Mouse (Mus musculus): ENCODE data around the gene Serpina16.
"Not testable (repeated sequence)": the region's sequence is repeated elsewhere in the genome, so short reads cannot be mapped to it uniquely, and the experiment has no call there.

Gene Serpina16

DNA sequence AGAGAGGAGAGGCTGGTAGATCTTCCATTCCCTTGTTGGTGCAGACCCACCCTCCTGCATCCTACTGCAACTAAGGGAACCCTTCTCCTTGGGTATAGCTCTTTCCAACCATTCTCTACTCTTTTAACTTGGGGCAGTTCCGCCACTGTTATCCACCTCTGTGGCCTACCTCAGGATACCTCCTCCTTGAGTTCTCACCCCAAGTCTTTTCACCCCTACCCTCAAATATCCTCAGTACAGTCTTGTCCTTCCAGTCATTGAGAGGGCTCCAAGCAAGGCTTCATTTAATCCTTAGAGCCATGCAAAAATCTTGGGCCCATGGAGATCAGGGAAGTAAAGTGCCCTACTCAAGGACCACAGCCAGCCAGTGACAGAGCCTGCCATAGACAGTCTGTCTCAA is at the start of gene Serpina16:
Gene Serpina16, minus strand, starts transcription at position 101 of the 400 bp plus-strand sequence.
- no peak for DNase-seq (ENCODE audit: low read depth, low spot score)

DNA sequence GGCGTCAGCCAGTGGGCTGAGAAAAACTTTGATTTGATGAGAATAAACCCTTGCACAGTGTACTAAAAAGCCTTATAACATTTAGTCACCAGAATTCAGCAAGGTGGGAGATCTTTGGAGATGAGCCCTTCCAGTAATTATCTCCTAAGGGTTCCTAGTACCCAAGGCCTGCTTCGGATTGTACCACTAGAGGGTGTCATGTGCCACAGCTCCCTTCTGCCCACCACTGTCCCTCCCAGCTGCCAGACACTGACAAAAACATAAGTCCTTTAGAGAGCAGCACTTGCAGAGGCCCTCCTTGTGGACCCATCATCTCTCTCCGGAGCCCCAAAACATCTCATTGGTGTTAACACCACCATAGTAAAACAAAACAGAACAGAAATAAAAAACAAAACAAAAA is 35.6 kb upstream of the Serpina16 start:
- DNase-seq (ENCODE audit: low read depth, low spot score): no peak

DNA sequence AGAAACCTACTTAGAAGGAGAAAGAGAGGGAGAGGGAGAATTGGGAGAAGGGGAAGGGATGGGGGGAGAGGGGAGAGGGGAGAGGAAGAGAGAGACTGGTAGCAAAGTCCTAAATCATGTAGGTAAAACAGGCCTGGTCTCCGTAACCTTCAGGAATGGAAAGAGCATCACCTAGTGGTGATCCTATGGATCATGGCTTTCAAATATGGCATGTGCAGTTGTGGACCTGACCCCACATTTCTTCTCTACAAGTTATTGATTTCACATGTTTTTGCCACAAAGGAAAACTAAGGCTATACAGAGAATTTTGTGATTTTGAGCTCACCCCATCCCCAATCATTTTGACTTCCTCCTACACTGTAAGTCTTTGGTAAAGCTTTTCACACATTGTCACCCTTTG is 34.5 kb upstream of the Serpina16 start:
- DNase-seq (ENCODE audit: low read depth, low spot score): no peak

DNA sequence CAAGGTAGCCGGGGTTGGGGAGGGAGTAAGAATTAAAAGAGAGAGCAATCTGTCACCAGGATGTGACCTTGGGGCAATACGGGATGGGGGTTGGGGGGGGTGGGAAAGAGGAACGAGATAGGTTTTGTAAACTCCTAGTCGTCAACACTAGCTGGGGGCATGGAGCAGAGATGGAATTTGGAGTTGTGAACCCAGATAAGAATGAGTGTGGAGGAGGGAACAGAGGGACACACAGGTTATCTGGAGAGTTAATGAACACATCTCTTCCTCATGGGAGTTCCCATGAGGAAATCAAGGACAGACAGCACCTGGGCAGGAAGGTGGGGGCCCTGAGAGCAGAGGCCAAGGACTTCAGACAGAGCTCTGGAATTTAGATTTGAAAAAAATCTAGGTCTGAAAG is 30.2 kb upstream of the Serpina16 start:
- no peak for DNase-seq (ENCODE audit: low read depth, low spot score)

DNA sequence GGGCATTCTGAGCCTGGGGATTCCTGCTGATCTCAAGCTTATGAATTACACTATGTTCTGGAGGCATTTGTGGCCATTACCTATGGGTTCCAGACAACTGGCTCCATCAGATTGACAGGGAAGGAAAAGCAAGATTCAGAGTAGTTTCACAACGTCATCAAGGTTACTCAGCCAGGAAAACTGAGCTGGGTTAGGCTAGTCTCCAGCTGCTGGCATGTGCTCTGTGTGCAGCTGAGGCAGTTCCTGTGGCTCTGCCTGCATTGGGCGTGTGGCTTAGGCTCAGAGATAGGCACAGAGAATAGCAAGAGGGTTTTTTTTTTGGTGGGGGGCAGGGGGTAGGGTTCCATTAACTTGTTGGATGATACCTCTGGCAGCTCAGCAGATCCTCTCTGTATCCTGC is 29.6 kb upstream of the Serpina16 start:
- DNase-seq (ENCODE audit: low read depth, low spot score): no peak

DNA sequence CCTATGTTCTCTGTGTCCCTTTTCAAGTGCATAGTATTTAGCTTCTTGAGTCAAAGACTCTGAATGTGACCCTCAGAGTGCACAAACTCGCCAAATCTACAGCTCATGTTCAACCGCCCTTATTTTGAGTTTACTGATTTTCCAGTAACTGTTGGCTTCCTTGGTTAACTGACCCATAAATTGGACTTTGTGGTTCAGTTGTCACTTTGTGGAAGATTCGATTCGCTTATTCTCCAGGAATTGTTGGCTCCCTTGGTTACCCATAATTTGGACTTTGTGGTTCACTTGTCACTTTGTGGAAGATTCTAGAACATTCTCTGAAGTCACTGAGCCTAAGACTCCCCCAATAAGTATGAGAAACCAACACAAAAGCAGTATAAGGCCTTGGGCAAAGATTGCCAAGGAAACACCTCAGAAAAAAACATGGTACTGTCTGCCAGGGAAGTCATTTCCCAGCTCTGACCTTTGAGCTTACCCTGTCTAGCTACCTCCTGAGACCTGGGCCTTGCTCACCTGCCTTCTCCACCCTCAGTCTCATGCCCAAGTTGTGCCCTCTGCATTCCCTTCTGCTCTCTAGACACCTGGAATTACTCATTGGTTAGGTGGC is 24.3 kb upstream of the Serpina16 start:
- no peak for DNase-seq (ENCODE audit: low read depth, low spot score)

DNA sequence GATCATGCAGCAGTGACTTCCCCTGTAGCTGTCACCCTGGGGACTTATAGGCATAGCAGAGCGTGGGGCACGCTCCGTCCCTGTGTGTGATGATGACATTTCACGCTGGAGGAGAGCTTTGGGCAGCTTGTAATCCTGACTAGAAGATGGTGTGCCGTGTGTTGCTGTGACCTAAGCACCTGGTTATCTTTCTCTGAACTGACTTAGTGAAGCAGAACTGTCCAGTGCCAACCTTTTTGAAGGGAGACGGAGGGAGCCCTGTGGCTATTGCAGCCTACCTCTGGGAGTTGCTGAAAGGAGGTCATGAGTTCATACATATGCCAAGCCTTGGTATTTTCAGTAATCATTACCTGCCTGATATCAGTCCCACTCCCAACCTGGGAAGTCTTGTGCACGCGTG is 19.5 kb upstream of the Serpina16 start, which contains the start of gene Serpina1f:
Gene Serpina1f, minus strand, starts transcription at position 101 of the 400 bp plus-strand sequence.
- DNase-seq (ENCODE audit: low read depth, low spot score): no peak

DNA sequence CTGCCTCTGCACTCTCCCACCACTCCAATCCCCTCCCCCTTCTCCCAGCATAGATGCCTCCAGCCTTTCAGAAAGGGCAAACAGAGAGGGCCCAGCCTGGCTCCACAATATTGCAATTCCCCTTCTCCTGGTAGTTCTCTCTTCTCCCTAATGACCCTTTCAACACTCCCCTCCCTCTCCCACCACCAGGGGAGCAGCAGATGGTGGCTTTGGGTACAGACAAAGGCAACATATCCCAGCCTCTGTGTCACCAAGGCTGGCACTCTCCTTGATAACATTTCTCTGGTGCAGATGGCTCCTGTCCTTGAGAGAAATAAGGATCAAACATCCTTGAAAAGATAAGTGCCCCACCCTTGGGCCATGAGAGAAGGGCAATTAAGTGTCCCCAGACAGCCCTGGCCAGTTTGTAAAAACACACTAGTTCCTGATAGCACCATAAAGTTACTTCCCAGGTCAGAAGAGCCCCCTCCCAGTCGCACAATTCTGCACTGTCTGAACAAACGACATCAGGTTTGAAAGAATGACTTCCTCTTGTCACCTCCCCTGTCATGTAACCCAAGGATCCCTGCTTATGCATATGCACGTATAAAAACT is 12.4 kb upstream of the Serpina16 start:
- no peak for DNase-seq (ENCODE audit: low read depth, low spot score)

DNA sequence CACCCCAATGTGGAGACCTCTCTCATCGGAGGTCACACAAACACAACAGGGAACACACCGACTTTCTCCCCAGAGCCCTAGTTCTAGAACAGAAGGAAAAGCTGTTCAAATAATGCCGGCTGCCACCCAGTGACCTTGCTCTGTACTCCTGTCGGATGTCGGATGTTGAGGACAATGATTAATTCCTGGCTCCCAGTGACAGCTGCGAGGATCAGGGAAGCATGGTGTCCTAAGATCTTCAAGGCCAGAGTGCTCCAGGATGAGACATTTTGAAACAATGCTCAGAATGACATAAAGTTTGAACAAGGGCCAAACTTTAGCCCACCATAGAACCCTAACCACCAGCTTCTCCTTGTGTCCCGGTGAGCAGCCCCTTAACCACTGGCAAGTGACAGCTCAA is 11.1 kb upstream of the Serpina16 start:
- DNase-seq (ENCODE audit: low read depth, low spot score): no peak

DNA sequence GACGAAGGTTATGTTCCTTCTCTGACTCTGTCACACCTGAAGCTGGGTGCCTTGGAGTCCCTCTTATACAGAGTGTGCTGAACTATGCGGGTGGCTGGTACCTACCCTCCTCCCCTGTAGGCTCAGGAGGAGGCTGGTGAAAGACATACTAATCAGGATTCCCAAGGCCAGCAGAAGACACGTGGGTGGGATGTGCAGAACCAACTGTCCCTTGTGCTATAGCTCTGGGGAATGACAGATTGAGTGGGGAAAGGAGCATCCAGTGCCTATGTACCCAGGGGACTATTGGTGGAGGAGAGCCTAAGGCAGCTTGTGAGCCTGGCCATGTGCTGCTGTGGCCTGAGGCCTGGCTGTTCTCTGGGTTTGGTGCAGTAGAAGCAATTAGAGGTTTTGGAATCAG is 10.1 kb upstream of the Serpina16 start:
- no peak for DNase-seq (ENCODE audit: low read depth, low spot score)

DNA sequence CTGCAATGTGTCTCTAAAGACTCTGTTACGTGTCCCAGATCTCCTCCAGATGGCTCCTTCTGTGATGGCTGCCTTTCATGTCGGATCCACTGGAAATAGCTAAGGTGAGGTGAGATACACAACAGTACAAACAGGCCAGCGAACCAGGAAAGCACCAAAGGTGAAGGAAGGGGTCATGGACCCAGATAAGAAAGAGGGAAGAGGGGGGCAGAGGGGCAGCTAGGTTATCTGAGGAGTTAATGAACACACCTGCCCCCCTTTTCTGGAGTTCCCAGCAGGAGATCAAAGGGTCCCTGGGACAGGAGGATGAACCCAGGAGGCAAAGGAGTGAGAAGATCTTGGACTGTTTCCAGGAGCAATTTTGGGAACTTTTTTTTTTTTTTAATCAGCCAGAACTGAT is 9.4 kb upstream of the Serpina16 start:
- no peak for DNase-seq (ENCODE audit: low read depth, low spot score)

DNA sequence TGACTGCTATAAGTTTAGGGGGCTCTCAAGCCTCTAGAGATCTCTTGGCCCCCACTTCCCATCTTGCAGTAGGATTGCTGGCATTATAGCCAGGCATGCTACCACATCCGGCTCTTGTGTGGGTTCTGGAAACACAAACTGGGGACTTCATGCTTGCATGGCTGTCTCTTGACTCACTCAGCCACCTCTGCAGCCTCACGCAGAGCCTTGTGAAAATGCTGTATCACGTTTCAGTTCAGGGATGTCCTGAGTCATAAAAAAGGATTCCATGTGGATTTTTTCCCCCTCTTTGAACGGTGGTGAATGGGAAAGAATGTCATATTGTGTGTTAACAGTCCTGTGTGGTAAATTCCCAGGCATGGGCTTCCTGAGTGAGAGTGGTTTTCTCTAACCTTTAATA is 7.8 kb upstream of the Serpina16 start:
- no peak for DNase-seq (ENCODE audit: low read depth, low spot score)

DNA sequence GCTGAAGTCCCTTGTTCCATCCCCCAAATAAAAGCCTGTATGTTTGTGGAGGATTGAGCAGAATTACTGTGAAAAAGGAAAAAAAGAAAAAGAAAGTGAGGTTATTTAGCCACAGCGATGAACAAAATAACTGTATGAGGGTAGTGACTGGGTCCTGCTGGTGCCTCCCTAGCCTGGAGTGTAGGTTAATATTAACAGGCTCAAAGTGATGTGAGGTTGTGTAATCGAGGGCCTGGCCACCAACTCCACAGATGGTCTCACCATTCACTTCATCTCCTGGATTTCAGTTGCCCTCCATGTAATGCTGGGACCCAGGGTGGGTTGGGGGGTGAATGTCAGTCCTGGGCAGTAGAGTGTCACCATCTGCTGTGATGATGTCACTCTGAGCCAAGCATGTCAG is 5.8 kb upstream of the Serpina16 start:
- no peak for DNase-seq (ENCODE audit: low read depth, low spot score)

DNA sequence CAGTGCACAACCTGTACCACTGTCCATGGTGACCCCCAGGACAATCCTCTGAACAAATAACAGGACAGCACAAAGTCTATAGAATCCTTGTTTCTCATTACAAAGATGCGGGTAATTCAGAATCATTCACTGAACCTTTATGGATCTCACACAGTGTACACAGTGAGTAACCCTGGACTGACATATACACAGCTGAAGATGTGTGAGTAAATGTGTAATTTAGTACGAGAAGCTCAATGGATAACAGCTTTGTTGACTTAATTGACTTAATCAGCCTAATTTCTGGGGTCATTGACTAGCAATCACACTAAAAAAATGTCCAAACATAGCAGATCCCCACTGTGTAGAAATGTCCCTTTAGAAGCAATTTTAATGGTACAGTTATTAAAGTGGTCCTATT is 5.2 kb upstream of the Serpina16 start:
- DNase-seq (ENCODE audit: low read depth, low spot score): no peak

DNA sequence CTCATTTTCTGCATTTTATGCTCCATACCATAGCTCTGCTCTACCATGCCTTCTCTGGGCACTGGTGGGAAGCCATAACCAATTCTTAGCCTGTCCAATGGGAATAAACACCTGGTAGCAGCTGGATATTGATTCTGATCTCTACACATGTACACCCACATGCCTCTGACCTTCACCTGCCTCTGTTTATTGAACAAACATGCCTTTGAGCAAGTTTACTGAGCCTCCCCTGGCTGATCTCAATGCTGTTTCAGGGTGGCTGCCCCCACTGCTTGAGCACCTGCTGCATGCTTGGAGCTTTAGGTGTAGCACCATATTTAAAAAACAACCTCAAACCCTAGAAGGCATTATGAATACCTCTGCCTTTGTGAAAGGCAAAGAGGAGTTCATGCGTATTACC is 3.9 kb upstream of the Serpina16 start:
- DNase-seq (ENCODE audit: low read depth, low spot score): not testable (repeated sequence)

DNA sequence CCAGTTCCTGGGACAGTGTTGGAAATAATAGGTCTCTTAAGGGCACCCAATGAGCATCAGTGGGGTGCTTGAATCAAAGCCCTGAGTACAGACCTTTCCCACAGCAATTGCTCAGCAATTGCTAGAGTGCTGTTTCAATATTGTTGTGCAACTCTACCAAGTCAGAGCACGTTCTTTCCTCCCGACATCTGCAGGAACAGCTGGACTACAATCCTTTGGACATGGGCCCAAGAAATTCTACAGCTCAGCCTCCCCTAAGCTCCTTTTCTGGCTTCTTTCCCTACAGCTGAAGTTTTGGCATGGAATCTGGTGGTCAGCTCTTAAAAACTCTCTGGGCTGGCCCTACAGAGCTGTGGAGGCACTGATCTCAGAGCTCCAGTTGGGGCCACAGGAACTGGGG is 2.8 kb downstream of the Serpina16 start:
- DNase-seq (ENCODE audit: low read depth, low spot score): no peak

DNA sequence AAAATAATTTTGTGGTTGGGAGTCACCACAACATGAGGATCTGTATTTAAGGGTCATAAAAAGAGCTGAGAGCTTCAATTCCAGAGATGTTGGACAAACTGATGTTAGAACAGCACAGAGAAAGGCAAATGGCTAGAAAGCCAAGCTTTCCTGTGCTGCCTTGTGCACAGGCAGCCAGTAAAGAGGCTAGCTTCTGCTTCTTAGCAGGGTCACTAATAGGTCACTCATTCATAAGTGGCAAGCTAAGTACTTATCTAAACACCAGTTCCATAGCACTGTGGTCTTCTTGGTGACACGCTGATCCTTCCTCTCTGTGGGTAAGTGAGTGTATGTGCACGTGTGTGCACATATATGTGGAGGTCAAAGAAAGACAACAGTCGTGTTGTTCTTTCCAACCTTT is 4.5 kb downstream of the Serpina16 start:
- DNase-seq (ENCODE audit: low read depth, low spot score): no peak

DNA sequence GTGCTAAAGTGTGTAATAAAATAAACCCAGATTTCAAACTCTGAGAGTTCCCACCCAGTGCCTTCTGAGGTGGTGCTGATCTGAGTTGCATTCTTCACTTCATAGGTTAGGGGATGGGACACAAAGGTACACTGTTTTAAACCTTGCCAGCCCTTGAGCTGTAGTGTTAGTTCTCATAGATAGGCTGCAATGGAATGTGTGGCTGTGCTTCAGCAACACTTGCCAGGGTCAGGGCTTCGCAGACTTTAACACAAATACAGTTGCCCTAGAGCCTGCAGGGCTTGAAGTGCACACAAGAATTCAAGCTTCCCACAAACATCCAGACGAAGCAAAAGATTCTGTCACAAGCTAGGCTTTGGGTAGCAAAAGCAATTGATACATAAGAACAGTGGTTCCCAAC is 5.0 kb downstream of the Serpina16 start:
- no peak for DNase-seq (ENCODE audit: low read depth, low spot score)

DNA sequence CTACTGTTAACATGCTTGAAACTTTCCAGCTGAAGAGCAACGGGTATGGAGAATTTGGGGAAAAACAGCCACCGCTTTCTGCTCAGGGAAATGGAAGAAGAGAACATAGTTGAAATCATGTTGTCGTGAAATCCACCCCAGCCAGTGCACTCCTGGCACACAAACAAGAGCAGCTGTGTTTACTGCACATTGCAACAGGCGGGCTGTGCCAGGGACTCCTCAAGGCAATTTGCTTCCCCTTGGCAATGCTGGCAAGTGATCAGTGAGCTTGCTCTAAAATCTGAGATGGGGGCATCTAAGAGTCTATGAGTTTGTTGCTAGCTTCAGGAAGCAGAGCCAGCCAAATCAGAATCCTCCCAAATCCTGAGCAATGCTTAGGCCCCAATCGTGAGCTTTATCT is 5.6 kb downstream of the Serpina16 start:
- peak; percentile 43 for DNase-seq (ENCODE audit: low read depth, low spot score)

DNA sequence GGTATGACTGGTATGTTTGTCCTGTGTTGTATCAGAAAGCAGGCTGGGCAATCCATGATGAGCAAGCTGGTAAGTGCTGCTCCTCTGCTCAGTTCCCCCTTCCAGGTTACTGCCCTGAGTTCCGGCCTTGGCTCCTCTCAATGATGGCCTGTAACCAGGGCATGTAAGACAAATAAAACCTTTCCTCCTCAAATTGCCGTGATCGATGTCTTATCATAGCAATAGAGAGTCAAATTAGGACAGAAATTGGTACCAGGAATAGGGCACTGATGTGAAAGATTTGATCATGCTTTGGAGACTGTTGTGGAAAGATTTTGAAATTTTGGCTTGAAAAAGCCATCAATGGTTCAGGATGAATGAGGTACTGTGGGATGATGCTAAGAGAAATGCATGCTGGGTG is 10.7 kb downstream of the Serpina16 start:
- no peak for DNase-seq (ENCODE audit: low read depth, low spot score)

DNA sequence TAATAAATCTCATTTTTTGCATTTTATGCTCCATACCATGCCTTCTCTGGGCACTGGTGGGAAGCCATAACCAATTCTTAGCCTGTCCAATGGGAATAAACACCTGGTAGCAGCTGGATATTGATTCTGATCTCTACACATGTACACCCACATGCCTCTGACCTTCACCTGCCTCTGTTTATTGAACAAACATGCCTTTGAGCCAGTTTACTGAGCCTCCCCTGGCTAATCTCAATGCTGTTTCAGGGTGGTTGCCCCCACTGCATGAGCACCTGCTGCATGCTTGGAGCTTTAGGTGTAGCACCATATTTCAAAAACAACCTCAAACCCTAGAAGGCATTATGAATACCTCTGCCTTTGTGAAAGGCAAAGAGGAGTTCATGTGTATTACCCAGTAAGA is 13.9 kb downstream of the Serpina16 start:
- DNase-seq (ENCODE audit: low read depth, low spot score): not testable (repeated sequence)

DNA sequence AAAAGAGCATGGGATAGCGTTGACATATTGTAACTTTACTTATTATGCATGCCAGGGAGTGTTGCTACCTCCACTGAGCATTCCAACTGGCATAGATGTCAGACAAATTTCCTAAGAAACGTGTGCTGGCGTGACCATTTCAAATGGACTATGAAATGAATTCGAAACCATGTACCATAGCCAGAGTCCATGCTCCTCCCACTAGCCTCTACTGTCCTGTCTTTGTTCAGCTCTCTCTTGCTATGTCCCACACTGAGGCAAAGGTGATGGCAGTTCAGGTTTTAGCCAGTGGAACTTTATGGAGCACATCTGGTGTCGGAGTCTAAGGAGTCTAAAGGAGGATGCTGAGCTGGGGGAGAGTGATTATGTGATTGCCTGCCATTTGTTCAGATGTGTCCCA is 15.9 kb downstream of the Serpina16 start:
- no peak for DNase-seq (ENCODE audit: low read depth, low spot score)

DNA sequence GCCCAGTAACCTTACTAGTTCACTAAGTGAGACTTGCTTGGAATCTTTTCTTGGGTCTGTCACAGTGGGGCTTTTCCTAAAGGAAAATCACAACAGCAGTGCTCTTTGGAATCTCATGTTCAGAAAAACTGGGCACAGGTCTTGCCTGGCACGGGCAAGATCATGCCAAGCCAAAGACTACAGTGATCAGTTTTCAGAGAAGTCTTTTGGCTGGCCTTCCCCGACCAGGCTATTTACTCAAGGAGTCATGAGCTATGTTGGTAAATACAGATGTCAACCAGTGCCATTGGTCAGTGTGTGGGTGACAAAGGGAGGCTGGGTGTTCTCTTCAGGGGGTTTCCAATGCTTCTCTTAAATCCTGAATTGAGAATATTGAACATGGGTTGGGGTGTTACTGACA is 16.8 kb downstream of the Serpina16 start:
- no peak for DNase-seq (ENCODE audit: low read depth, low spot score)

DNA sequence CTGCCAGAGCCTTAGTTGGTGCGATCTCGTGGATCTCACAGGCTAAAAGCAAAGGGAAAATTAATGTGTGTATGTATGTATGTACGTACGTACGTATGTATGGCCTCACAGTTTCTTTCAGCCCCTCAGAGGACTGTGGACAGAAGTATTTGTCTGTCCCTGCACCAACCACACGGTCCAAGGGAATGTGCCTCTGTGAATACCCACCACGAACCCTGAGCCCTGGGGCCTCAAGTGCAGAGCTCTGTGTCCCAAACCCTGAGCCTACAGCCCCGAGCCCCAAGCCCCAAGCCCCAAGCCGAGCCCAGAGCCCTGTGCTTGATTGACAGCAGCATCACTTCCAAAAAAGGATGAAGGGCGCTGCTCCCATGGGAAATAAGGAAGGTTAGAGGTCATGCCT is 17.9 kb downstream of the Serpina16 start:
- no peak for DNase-seq (ENCODE audit: low read depth, low spot score)
